Mouse (Mus musculus): ENCODE results near the gene Hjurp.

DNA sequence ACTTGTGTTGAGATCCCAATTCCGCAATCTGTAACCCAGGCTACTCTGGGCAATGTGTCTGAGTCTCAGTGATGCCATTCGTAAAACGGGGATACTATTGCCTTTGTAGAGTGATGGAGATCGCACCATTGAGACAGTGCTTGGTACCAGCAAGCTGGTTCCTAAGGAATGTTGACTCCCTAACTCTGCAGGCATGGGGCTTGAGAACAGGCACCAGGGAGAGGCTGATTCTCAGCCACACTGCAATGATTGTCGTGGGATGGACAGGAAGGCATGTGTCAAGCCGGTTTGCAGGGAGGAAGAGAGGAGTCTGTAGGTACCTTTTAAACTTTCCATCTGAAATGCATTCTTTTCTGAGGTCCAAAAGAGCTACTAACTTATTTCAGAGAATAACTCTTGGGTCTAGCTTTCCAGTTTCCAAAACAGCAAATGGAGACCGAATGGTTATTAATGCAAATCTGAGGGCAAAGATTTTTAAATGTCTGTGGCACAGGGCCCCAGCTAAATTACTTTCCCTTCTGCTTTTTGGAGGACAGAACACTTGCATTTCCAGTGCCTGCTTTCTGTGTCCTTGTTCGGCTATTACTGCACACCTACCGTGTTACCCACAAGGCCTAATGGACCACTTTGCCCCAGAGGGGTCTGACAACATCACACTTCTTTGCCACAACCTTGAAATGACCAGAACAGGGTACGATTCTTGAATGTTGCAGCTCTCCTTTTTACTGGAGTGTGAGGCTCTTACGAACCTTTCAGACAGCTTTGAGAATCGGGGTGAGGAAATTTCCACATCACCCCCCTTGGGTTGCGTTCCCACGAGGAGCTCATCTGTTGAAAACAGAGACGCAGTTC lies 6.2 kb upstream of the Hjurp start:
- TF ChIP-seq POLR2A (IDR thresholded peaks at IDR 0.05; ENCODE audit: borderline replicate concordance, extremely low read depth, low read depth, low read length) (no peak), CTCF (IDR thresholded peaks at IDR 0.05; ENCODE audit: insufficient read depth, low read length) (no peak)
